Comparison of ENCODE assay signal across 13 mouse cellular contexts in the genomic region with DNA sequence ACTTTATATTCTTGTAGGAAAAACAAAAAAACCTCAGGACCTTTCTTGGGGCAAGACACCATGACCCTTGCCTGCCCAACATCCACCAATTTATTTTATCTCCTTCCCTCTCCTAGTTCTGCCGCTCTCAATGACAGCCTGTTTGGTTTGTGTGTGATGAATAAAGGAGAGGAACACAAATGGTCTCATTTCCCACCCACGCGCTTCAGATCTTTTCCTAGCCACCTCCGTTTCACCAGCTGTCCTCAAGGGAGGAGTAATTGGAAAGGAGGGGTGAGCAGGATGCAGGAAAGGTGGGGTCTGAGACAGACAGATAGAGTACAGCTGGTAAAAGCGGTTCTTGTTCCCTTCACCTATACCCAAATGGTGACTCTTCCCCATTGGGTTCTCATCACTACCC. TPM values are rescaled to one million over a fixed set of nuclear protein-coding genes. Genes with fewer than 3 reads are reported as not detected.
DNase-seq lines count a peak whose midpoint lies in the region; ATAC-seq and TF ChIP-seq lines count a peak whose summit lies in the region.
"Had no signal": no experiment of that assay in that cellular context is flagged by ENCODE, and none has a peak within 500 bp of the region (broad histone marks: within the 10 kb centered on the region; RNA-seq: fewer than 3 reads in every experiment).

No protein-coding gene starts in this region.

- intact Hi-C loops in left cerebral cortex, adult 2 months (cut with DNase I) = no loop called here

- ATAC-seq in frontal cortex, adult (ENCODE audit: low TSS enrichment) = peak; percentile 41
- no peak for ATAC-seq in erythroid progenitor cell, adult 5-6 weeks (replicated peaks; ENCODE audit: low FRiP score, poor library complexity, severe bottlenecking)
- no peak for ATAC-seq in forebrain, embryonic 16.5 days
- ATAC-seq: forebrain, embryonic 15.5 days had no signal

- H3K9me3 ChIP-seq in forebrain, embryonic 16.5 days (ENCODE audit: control insufficient read depth, low read length) = no peaks in the 10 kb centered on the region
- H3K9me3 ChIP-seq: forebrain, embryonic 15.5 days; neural tube, embryonic 15.5 days had no signal

- WGBS in olfactory bulb, adult 2 months = 55% methylated on average over 5 of the region's 5 CpGs
- WGBS in forebrain, embryonic 16.5 days = 76% methylated on average over 5 of the region's 5 CpGs

- no peak overlapping the region for H3K4me2 ChIP-seq in forebrain, embryonic 16.5 days (ENCODE audit: low read length)

- DNase-seq in left cerebral cortex, adult 2 months (ENCODE audit: extremely low spot score in 1 of 2, low spot score in 2 of 2) = peak; percentile 53 to 64
- DNase-seq in left cerebral cortex, adult 11 months (ENCODE audit: low spot score) = no peak
- DNase-seq in layer of hippocampus, adult 8-10 months (ENCODE audit: low spot score in 2 of 2) = peak; percentile 75 to 81
- DNase-seq: adrenal gland, adult 8-10 months; cerebellum, postnatal 10 days; heart, postnatal 4 days had no signal

- peak overlapping the region; percentile 97 for H3K27ac ChIP-seq in left cerebral cortex, adult 2 months
- H3K27ac ChIP-seq in olfactory bulb, adult 2 months (ENCODE audit: insufficient read depth, low read depth, low read length) = peak overlapping the region; percentile 84
- H3K27ac ChIP-seq in forebrain, embryonic 16.5 days (ENCODE audit: low read length) = no peak overlapping the region

- H3K27me3 ChIP-seq in forebrain, embryonic 16.5 days (replicated peaks; ENCODE audit: control insufficient read depth, insufficient read depth, low read length) = no peaks in the 10 kb centered on the region
- H3K27me3 ChIP-seq: forebrain, embryonic 15.5 days; neural tube, embryonic 15.5 days had no signal

- H3K36me3 ChIP-seq in forebrain, embryonic 16.5 days (ENCODE audit: control insufficient read depth, insufficient read depth) = peaks cover 8% of the 10 kb centered on the region

- TF ChIP-seq POLR2A in olfactory bulb, adult 2 months (IDR thresholded peaks at IDR 0.05; ENCODE audit: insufficient read depth, low read depth, low read length) = no peak

- no peak for TF ChIP-seq CTCF in left cerebral cortex, adult 2 months (IDR thresholded peaks at IDR 0.05)
- no peak for TF ChIP-seq CTCF in olfactory bulb, adult 2 months (IDR thresholded peaks at IDR 0.05; ENCODE audit: insufficient read depth, low read depth, low read length)

- peaks cover 16% of the 10 kb centered on the region for H3K4me1 ChIP-seq in olfactory bulb, adult 2 months (ENCODE audit: control insufficient read depth, insufficient read depth, low read length)
- peaks cover 37% of the 10 kb centered on the region for H3K4me1 ChIP-seq in forebrain, embryonic 16.5 days (replicated peaks; ENCODE audit: control insufficient read depth, insufficient read depth, low read length)

- H3K9ac ChIP-seq in forebrain, embryonic 16.5 days (replicated peaks; ENCODE audit: low read depth, low read length) = no peak overlapping the region

- H3K4me3 ChIP-seq in left cerebral cortex, adult 2 months = no peak overlapping the region
- no peak overlapping the region for H3K4me3 ChIP-seq in olfactory bulb, adult 2 months (ENCODE audit: insufficient read depth, low read depth, low read length)
- H3K4me3 ChIP-seq in forebrain, embryonic 16.5 days (replicated peaks; ENCODE audit: low read length) = no peak overlapping the region

RNA-seq across cellular contexts. Expression of gene Sf3b2, which starts 1.4 kb away (rescaled TPM):
- total RNA-seq in left cerebral cortex, adult 2 months (2021) = 100 to 1,000 TPM; 194 to 201 TPM
- 100 to 1,000 TPM; 202 to 215 (median 208) TPM for total RNA-seq in layer of hippocampus, adult 8-10 months (2022)
- not detected in 2 replicates for polyA plus RNA-seq in olfactory bulb, adult 2 months (2012; ENCODE audit: insufficient read depth, insufficient read length, low replicate concordance, missing spikeins)
- 82.5 and 114 TPM in 2 replicates for total RNA-seq in erythroid progenitor cell, adult 5-6 weeks (2015; ENCODE audit: low replicate concordance)
- total RNA-seq in erythroid progenitor cell, adult 5-6 weeks (2017; ENCODE audit: low replicate concordance) = 107 and 146 TPM in 2 replicates
- polyA plus RNA-seq in forebrain, embryonic 16.5 days (2015; fragmentation: Nextera tagmentation; extraction: Ambion mirVana) = 347 and 373 TPM in 2 replicates

RNA-seq across cellular contexts. Expression of gene Gal3st3, which starts 1.5 kb away (rescaled TPM):
- 10 to 100 TPM; 78.0 to 80.9 TPM for total RNA-seq in left cerebral cortex, adult 2 months (2021)
- total RNA-seq in layer of hippocampus, adult 8-10 months (2022) = 10 to 100 TPM; 83.2 to 92.3 (median 86.9) TPM
- polyA plus RNA-seq in olfactory bulb, adult 2 months (2012; ENCODE audit: insufficient read depth, insufficient read length, low replicate concordance, missing spikeins) = not detected in 2 replicates
- not detected in 2 replicates for total RNA-seq in erythroid progenitor cell, adult 5-6 weeks (2015; ENCODE audit: low replicate concordance)
- not detected in 2 replicates for total RNA-seq in erythroid progenitor cell, adult 5-6 weeks (2017; ENCODE audit: low replicate concordance)
- polyA plus RNA-seq in forebrain, embryonic 16.5 days (2015; fragmentation: Nextera tagmentation; extraction: Ambion mirVana) = 36.3 and 40.5 TPM in 2 replicates

RNA-seq across cellular contexts. Expression of gene Pacs1, which starts 23.7 kb away (rescaled TPM):
- 10 to 100 TPM; 57.5 to 61.2 TPM for total RNA-seq in left cerebral cortex, adult 2 months (2021)
- 10 to 100 TPM; 50.9 to 59.4 (median 55.3) TPM for total RNA-seq in layer of hippocampus, adult 8-10 months (2022)
- polyA plus RNA-seq in olfactory bulb, adult 2 months (2012; ENCODE audit: insufficient read depth, insufficient read length, low replicate concordance, missing spikeins) = not detected in 2 replicates
- total RNA-seq in erythroid progenitor cell, adult 5-6 weeks (2015; ENCODE audit: low replicate concordance) = 13.4 and 29.2 TPM in 2 replicates
- 6.8 and 15.5 TPM in 2 replicates for total RNA-seq in erythroid progenitor cell, adult 5-6 weeks (2017; ENCODE audit: low replicate concordance)
- polyA plus RNA-seq in forebrain, embryonic 16.5 days (2015; fragmentation: Nextera tagmentation; extraction: Ambion mirVana) = 38.0 and 39.1 TPM in 2 replicates

RNA-seq across cellular contexts. Expression of gene Catsper1, which starts 38.9 kb away (rescaled TPM):
- not detected for total RNA-seq in left cerebral cortex, adult 2 months (2021)
- total RNA-seq in layer of hippocampus, adult 8-10 months (2022) = not detected
- polyA plus RNA-seq in olfactory bulb, adult 2 months (2012; ENCODE audit: insufficient read depth, insufficient read length, low replicate concordance, missing spikeins) = not detected in 2 replicates
- total RNA-seq in erythroid progenitor cell, adult 5-6 weeks (2015; ENCODE audit: low replicate concordance) = not detected in 2 replicates
- not detected in 2 replicates for total RNA-seq in erythroid progenitor cell, adult 5-6 weeks (2017; ENCODE audit: low replicate concordance)
- not detected in 2 replicates for polyA plus RNA-seq in forebrain, embryonic 16.5 days (2015; fragmentation: Nextera tagmentation; extraction: Ambion mirVana)
- total RNA-seq: adrenal gland, adult 8-10 months; heart, postnatal 4 days had no signal
- polyA plus RNA-seq: forebrain, embryonic 15.5 days; large intestine, adult 2 months; neural tube, embryonic 15.5 days had no signal

RNA-seq across cellular contexts. Expression of gene Cst6, which starts 52.7 kb away (rescaled TPM):
- total RNA-seq in left cerebral cortex, adult 2 months (2021) = 10 to 100 TPM; 25.7 to 27.4 TPM
- total RNA-seq in layer of hippocampus, adult 8-10 months (2022) = 10 to 100 TPM; 10.8 to 18.1 (median 12.5) TPM
- polyA plus RNA-seq in olfactory bulb, adult 2 months (2012; ENCODE audit: insufficient read depth, insufficient read length, low replicate concordance, missing spikeins) = not detected in 2 replicates
- total RNA-seq in erythroid progenitor cell, adult 5-6 weeks (2015; ENCODE audit: low replicate concordance) = 0.42 TPM in 1 of 2 replicates, not detected in the other
- total RNA-seq in erythroid progenitor cell, adult 5-6 weeks (2017; ENCODE audit: low replicate concordance) = not detected in 2 replicates
- polyA plus RNA-seq in forebrain, embryonic 16.5 days (2015; fragmentation: Nextera tagmentation; extraction: Ambion mirVana) = 3.0 and 4.7 TPM in 2 replicates

Comparison
In these comparisons a context has a peak if more than half of its experiments do, and no peak if none do; other contexts are left out.
1. RNA of gene Gal3st3, which starts 1.5 kb away (total RNA-seq): 83.2 to 92.3 TPM in layer of hippocampus, adult 8-10 months and 78.0 to 80.9 TPM in left cerebral cortex, adult 2 months; not detected in erythroid progenitor cell, adult 5-6 weeks; every median in the first group is over 10 times any median in the second.